Mouse (Mus musculus) heart, adult 9 months (tissue): ENCODE measurements around the gene Maged2.
"Not testable (repeated sequence)": the region's sequence is repeated elsewhere in the genome, so short reads cannot be mapped to it uniquely, and the experiment has no call there.

Source experiments
- DNase-seq, 2 experiments: peaks; one replicate each; pipeline ENCODE4 v3.0.0; 2022; ENCODE audit warnings: low spot score in 2 of 2

Gene Maged2

DNA sequence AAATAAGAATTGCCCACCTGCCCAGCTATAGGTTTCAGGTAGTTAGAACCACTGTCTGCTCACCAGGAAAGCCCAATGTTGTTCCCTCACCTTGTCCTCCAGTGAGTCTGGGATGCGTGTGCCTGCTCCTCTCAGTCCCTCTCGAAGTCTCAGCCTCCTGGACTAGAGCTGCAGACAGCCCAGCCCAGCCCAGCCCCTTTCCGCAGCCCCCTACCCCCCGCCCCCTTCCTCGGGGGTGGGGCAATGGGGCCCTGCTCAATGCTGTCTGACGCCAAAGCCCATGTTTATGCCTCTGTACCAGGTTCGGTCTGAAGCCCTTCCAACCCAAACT lies at the start of gene Maged2:
TSS of gene Maged2 (minus strand) at position 207 of the 331 bp plus-strand sequence.
- no peak for DNase-seq

DNA sequence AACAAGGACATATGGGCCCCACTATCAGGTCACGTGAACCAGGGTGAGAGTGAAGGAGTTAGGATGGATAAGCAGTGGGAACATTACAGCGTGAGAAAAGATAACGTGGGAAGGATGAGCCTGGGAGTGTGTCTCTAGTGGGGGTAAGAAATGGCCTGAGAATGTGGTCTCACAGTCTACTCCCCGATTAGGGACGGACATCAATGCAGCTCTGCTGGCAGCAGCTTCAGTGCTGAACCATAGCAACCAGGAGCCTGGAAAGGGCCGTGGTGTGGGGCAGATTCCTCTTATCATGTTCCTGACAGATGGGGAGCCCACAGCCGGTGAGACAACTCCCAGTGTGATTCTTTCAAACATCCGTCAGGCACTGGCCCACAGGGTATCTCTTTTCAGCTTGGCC lies 34.1 kb upstream of the Maged2 start:
- no peak for DNase-seq

DNA sequence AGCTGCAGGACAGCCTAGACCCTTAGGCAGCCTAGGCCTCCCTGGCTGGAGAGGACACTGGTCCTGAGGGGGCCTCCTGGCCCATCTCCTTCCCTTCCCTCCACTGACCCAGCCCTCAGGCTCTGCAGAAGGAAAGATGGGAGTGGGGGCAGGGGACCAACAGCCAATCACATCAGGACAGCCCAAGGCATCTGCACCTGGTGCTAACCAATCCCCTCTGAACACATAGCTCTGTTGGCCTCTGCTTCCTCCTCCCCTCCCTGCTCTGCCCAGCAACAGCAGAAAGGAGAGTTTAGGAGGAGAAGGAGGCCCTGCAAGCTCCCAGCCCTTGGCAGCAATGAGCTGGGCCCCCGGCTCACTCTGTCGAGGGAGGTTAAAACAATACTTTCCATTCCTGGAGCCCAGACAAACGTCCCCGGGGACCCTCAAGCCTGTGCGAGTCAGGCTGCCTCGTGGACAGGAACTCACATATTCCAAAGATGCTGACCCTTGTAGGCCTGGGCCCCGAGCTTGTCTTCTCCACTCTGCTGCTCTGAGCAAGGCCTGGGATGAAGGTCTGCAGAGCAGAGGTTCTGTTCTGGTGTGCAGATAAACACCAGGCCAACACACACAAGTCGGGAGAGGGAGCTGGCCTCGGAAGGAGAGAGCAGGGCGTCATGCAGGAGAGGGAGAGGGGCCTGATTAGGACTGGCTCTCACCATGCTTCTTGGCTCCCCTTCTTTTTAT lies 31.5 kb upstream of the Maged2 start:
- DNase-seq, result peak in 1 of 2 experiments; percentile 2

DNA sequence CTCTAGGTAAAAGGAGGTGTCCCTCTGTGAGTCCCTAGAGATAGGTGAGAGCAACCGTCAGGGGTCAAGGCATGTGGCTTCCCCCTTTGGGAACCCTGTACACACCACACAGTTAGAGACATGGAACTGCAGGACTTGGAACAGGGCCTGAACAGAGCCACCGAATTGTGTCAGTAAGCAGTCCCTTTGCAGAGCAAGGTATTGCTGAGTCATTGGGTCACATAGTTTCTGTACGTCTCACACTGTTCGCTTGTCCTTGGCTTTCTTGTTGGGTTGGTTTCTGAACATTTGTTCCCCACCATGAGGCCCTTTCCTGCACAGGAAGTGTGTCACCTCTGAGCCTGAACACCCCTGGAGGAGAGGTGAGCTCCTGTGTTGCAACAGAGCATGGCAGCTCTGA lies 29.1 kb upstream of the Maged2 start:
- DNase-seq, result not testable (repeated sequence)

DNA sequence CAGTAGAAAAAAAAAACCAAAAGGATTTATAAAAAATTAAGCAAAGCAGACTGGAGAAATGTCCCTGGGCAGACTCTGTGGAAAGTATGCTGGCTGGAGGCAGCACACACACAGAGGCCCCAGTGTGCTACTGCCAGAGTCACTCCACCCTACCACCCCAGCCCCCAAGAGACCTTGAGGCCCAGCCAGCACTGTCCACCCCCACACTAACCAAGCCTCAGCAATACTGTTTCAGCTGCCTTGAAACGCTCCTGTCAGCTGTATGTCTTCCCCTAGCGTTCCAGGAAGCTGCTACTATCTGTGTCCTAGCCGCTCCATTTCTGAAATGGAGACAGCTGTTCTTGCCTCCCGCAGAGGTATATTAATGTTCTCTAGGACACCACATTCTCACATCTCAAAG lies 16.2 kb upstream of the Maged2 start:
- DNase-seq, result no peak

DNA sequence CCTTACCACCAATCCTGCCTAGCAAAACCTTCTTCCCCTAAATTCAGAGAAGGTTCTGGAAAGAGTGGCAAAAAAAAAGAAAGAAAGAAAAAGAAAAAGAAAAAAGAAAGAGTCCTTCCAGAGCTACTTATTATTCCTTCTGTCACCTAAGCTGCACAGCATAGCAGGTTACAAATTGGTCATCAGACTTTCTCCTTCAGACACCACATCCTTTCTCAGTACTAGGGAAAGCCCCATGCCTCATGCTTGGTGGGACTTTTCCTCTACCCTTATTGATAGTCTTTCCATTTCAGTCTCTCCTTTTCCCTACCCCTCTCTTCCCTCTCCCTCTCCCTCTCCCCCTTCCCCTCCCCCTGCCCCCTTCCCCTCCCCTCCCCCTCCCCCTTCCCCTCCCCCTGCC lies 3.1 kb upstream of the Maged2 start:
- DNase-seq, result no peak

DNA sequence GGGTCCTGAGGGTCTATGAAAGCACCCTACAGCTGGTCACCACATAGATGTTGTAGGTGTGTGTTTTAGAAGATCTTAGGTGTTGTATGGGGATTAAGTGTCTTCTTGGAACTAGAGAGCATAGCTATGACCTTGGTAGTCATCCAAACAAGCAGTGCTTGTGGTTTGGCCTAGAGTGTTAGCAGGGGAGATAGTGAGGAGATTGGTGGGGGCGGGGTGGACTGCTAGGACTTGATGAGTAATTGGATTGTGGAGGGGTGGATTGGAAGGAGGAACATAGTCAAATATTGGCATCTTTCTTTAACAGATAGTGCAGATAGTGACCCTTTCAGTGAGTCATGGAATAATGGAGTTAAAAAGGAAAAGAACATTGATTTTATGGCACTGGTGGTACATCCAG lies 1.5 kb upstream of the Maged2 start:
- peak in 1 of 2 experiments; percentile 22 for DNase-seq

DNA sequence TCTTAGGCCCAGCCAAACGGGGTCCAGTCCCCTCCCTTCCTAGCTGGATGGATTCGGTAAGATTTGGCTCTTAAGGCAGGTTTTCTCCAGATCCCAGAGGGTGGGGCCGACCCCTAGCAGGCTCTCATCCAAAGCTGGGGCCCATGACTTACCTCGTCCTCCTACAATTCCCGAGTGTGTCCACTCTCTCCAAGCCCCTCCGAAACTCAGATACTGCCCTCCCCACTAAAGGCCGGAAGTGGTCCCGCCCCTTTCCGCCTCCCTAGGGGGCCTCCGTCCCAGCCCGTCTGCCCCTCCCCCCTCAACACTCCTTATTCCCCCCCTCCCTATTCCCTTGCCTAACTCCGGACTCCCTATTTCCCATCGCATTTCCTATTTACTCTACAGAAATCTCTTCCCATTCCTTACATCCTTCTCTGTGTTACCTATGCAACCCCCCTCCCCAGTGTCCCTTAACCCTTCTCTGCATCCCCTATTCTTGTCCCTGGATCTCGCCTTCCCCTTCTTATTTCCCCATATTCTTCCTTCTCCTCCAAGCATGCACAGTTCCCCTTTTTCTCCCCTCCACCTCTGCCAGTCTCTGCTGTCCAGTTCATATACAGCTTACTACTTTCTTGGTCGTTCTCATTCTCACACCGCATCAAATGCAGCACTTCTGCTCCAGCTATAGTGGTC lies 544 bp downstream of the Maged2 start:
- peak; percentile 35 to 39 for DNase-seq

DNA sequence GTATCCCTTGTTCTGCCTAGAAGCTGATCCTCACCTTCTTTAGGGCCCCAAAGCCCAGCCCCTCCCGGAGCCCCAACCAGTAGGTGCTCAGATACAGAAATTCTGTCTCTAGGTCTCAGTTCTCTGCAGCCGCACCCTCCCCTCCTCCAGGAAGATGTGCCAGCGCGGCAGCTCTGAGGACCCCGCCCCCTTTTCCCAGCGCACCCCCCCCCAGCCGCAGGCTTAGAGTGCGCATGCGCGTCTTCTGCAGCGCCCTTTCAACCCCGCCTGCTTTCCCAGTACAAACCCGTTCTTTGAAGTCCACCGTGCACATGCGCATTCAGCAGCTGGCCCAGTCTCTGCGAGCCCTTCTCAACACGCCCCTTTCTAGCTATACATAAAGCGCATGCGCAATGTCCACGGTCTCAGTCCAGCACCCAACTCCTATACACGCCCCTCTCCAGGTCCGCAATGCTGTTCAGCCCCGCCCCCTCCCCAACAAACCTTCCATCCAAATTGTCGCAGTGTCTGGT lies 1.3 kb downstream of the Maged2 start:
- peak; percentile 83 to 92 for DNase-seq

DNA sequence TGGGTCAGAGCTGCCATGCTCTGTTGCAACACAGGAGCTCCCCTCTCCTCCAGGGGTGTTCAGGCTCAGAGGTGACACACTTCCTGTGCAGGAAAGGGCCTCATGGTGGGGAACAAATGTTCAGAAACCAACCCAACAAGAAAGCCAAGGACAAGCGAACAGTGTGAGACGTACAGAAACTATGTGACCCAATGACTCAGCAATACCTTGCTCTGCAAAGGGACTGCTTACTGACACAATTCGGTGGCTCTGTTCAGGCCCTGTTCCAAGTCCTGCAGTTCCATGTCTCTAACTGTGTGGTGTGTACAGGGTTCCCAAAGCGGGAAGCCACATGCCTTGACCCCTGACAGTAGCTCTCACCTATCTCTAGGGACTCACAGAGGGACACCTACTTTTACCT lies 13.2 kb downstream of the Maged2 start:
- not testable (repeated sequence) for DNase-seq

DNA sequence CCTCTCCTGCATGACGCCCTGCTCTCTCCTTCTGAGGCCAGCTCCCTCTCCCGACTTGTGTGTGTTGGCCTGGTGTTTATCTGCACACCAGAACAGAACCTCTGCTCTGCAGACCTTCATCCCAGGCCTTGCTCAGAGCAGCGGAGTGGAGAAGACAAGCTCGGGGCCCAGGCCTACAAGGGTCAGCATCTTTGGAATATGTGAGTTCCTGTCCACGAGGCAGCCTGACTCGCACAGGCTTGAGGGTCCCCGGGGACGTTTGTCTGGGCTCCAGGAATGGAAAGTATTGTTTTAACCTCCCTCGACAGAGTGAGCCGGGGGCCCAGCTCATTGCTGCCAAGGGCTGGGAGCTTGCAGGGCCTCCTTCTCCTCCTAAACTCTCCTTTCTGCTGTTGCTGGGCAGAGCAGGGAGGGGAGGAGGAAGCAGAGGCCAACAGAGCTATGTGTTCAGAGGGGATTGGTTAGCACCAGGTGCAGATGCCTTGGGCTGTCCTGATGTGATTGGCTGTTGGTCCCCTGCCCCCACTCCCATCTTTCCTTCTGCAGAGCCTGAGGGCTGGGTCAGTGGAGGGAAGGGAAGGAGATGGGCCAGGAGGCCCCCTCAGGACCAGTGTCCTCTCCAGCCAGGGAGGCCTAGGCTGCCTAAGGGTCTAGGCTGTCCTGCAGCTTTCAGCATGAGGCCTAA lies 15.5 kb downstream of the Maged2 start:
- not testable (repeated sequence) for DNase-seq
